Mouse (Mus musculus) intestine, embryonic 15.5 days (tissue): ENCODE data around the gene Gli1. TPM values are rescaled to one million over a fixed set of nuclear protein-coding genes. Genes with fewer than 3 reads are reported as not detected.
"Not testable (repeated sequence)": the region's sequence is repeated elsewhere in the genome, so short reads cannot be mapped to it uniquely, and the experiment has no call there.

Experiments
- ATAC-seq: fragments of 200-750 bp; cut with Nextera tagmentation; 2 replicates; pipeline ENCODE4 v1.8.0; 2017; ENCODE audit warnings: moderate TSS enrichment, moderate library complexity
- H3K27ac ChIP-seq: fragments of 300-500 bp; sonication (generic); 2 replicates; pipeline ENCODE4 v1.5.1; 2015; ENCODE audit warnings: mild to moderate bottlenecking, inconsistent platforms
- H3K27me3 ChIP-seq: fragments of 300-500 bp; sonication (generic); replicated peaks from 2 replicates; pipeline ENCODE4 v1.6.1; 2015; ENCODE audit warnings: inconsistent platforms
- H3K36me3 ChIP-seq: fragments of 300-500 bp; sonication (generic); 2 replicates; pipeline ENCODE4 v1.6.1; 2015; ENCODE audit warnings: inconsistent platforms
- H3K4me1 ChIP-seq: fragments of 300-500 bp; sonication (generic); replicated peaks from 2 replicates; pipeline ENCODE4 v1.6.1; 2015; ENCODE audit warnings: inconsistent platforms
- H3K4me2 ChIP-seq: fragments of 300-500 bp; sonication (generic); replicated peaks from 2 replicates; pipeline ENCODE4 v1.6.1; 2015; ENCODE audit warnings: mild to moderate bottlenecking, inconsistent platforms
- H3K4me3 ChIP-seq: fragments of 300-500 bp; sonication (generic); replicated peaks from 2 replicates; pipeline ENCODE4 v1.5.1; 2015; ENCODE audit warnings: inconsistent platforms
- H3K9ac ChIP-seq: fragments of 300-500 bp; sonication (generic); 2 replicates; pipeline ENCODE4 v1.6.1; 2015; ENCODE audit warnings: inconsistent platforms
- H3K9me3 ChIP-seq: fragments of 300-500 bp; sonication (generic); 2 replicates; pipeline ENCODE4 v1.6.1; 2016; ENCODE audit warnings: inconsistent platforms
- WGBS: fragments of 180-500 bp; shearing (Covaris S2); methylation state at CpG from one replicate; pipeline ENCODE4 v1.1.7; 2015; 5-methylcytosine and 5-hydroxymethylcytosine counted together
- polyA plus RNA-seq: library from polyadenylated mRNA; unstranded; fragments of >200 nt; fragmentation: Nextera tagmentation; extraction: Ambion mirVana; gene quantifications from 2 replicates; pipeline ENCODE4 v1.2.1, GENCODE M21; 2015

The Gli1 gene
- polyA plus RNA-seq, 1 experiment from 2014 or later, result 7.5 TPM

GRCm38 (mm10) chr10:127326828-127327227 is 14.9 kb downstream of the Gli1 start:
- H3K36me3 ChIP-seq, result no peaks in the 10 kb centered on the region; the same call in 1 of the 2 replicates
- H3K27ac ChIP-seq, result no peak overlapping the region
- peaks cover 39% of the 10 kb centered on the region for H3K27me3 ChIP-seq
- WGBS, result 7% methylated on average over 29 of the region's 29 CpGs
- no peak for ATAC-seq
- H3K4me1 ChIP-seq, result peaks cover 19% of the 10 kb centered on the region
- peak overlapping the region; percentile 51 for H3K9ac ChIP-seq
- no peaks in the 10 kb centered on the region for H3K9me3 ChIP-seq
- peak overlapping the region; percentile 95 for H3K4me2 ChIP-seq
- H3K4me3 ChIP-seq, result peak overlapping the region; percentile 50

- H3K9ac ChIP-seq, result peak overlapping the region; percentile 51
- peak overlapping the region; percentile 50 for H3K4me3 ChIP-seq
- peaks cover 39% of the 10 kb centered on the region for H3K27me3 ChIP-seq
- H3K9me3 ChIP-seq, result no peaks in the 10 kb centered on the region
- H3K27ac ChIP-seq, result no peak overlapping the region
- H3K4me1 ChIP-seq, result peaks cover 19% of the 10 kb centered on the region
- ATAC-seq, result peak; percentile 37
- 2% methylated on average over 54 of the region's 54 CpGs for WGBS
- no peaks in the 10 kb centered on the region; the same call in 1 of the 2 replicates for H3K36me3 ChIP-seq
- H3K4me2 ChIP-seq, result peak overlapping the region; percentile 95
These were observed 15.6 kb downstream of the Gli1 start for GRCm38 (mm10) chr10:127326017-127326801.

- ATAC-seq, result 0 out of 2 replicates have a peak, but pooled peaks have one; percentile 5
- peak overlapping the region; percentile 95 for H3K4me2 ChIP-seq
- no peaks in the 10 kb centered on the region for H3K9me3 ChIP-seq
- WGBS, result 34% methylated on average over 14 of the region's 14 CpGs
- H3K4me3 ChIP-seq, result peak overlapping the region; percentile 50
- no peak overlapping the region for H3K9ac ChIP-seq
- H3K36me3 ChIP-seq, result no peaks in the 10 kb centered on the region; the same call in 1 of the 2 replicates
- H3K27ac ChIP-seq, result no peak overlapping the region
- peaks cover 19% of the 10 kb centered on the region for H3K4me1 ChIP-seq
- peaks cover 39% of the 10 kb centered on the region for H3K27me3 ChIP-seq
These were observed 16.2 kb downstream of the Gli1 start for GRCm38 (mm10) chr10:127325454-127326016.

GRCm38 (mm10) chr10:127324495-127324894 is 17.3 kb downstream of the Gli1 start:
- no peak overlapping the region for H3K4me2 ChIP-seq
- no peak overlapping the region for H3K9ac ChIP-seq
- no peak overlapping the region for H3K27ac ChIP-seq
- WGBS, result 12% methylated on average over 7 of the region's 7 CpGs
- peaks cover 19% of the 10 kb centered on the region for H3K4me1 ChIP-seq
- no peak overlapping the region for H3K4me3 ChIP-seq
- peak; percentile 45; the same call in 1 of the 2 replicates for ATAC-seq
- H3K36me3 ChIP-seq, result no peaks in the 10 kb centered on the region; the same call in 1 of the 2 replicates
- no peaks in the 10 kb centered on the region for H3K9me3 ChIP-seq
- peaks cover 33% of the 10 kb centered on the region for H3K27me3 ChIP-seq

- WGBS, result 68% methylated on average over 16 of the region's 17 CpGs
- Histone ChIP-seq H3K9me3 (no peaks in the 10 kb centered on the region), H3K36me3 (no peaks in the 10 kb centered on the region), H3K27me3 (peaks cover 21% of the 10 kb centered on the region), H3K9ac (peak overlapping the region; percentile 23; the same call in 1 of the 2 replicates), H3K27ac (no peak overlapping the region), H3K4me1 (peaks cover 19% of the 10 kb centered on the region), H3K4me2 (no peak overlapping the region), H3K4me3 (no peak overlapping the region)
- no peak for ATAC-seq
These were observed 18.5 kb downstream of the Gli1 start for GRCm38 (mm10) chr10:127323131-127323855.

- H3K9me3 ChIP-seq, result no peaks in the 10 kb centered on the region
- peaks cover 19% of the 10 kb centered on the region for H3K4me1 ChIP-seq
- WGBS, result 50% methylated on average over 4 of the region's 4 CpGs
- H3K9ac ChIP-seq, result no peak overlapping the region
- peaks cover 17% of the 10 kb centered on the region for H3K27me3 ChIP-seq
- ATAC-seq, result no peak
- H3K27ac ChIP-seq, result no peak overlapping the region
- H3K4me3 ChIP-seq, result no peak overlapping the region
- H3K4me2 ChIP-seq, result no peak overlapping the region
- no peaks in the 10 kb centered on the region for H3K36me3 ChIP-seq
These were observed 19.1 kb downstream of the Gli1 start for GRCm38 (mm10) chr10:127322669-127323068.

GRCm38 (mm10) chr10:127322178-127322577 is 19.6 kb downstream of the Gli1 start:
- WGBS, result 59% methylated on average over 13 of the region's 13 CpGs
- H3K27ac ChIP-seq, result no peak overlapping the region
- H3K9me3 ChIP-seq, result no peaks in the 10 kb centered on the region
- peaks cover 14% of the 10 kb centered on the region for H3K27me3 ChIP-seq
- H3K4me3 ChIP-seq, result no peak overlapping the region
- ATAC-seq, result no peak
- peaks cover 19% of the 10 kb centered on the region for H3K4me1 ChIP-seq
- no peak overlapping the region for H3K4me2 ChIP-seq
- no peaks in the 10 kb centered on the region for H3K36me3 ChIP-seq
- H3K9ac ChIP-seq, result no peak overlapping the region

- H3K4me3 ChIP-seq, result no peak within 1 kb of the TSS
- no peak within 1 kb of the TSS for H3K9ac ChIP-seq
- H3K4me1 ChIP-seq, result peaks cover 16% of the 10 kb centered on the region
- H3K27ac ChIP-seq, result no peak within 1 kb of the TSS
- no peaks in the 10 kb centered on the region for H3K9me3 ChIP-seq
- H3K36me3 ChIP-seq, result no peaks in the 10 kb centered on the region
- 52% methylated on average over 3 of the region's 3 CpGs for WGBS
- H3K27me3 ChIP-seq, result peaks cover 12% of the 10 kb centered on the region
- no peak for ATAC-seq
- H3K4me2 ChIP-seq, result no peak within 1 kb of the TSS
These were observed 20.2 kb downstream of the Gli1 start, which contains the start of gene Arhgap9 for GRCm38 (mm10) chr10:127321621-127322020. Gene Arhgap9 (plus strand): TSS chr10:127321964.

GRCm38 (mm10) chr10:127319969-127320368 is 21.8 kb downstream of the Gli1 start:
- Histone ChIP-seq H3K4me2 (no peak overlapping the region), H3K9ac (no peak overlapping the region), H3K27ac (no peak overlapping the region), H3K4me3 (no peak overlapping the region), H3K27me3 (no peaks in the 10 kb centered on the region), H3K4me1 (peaks cover 4% of the 10 kb centered on the region; the same call in 1 of the 2 replicates), H3K36me3 (no peaks in the 10 kb centered on the region), H3K9me3 (no peaks in the 10 kb centered on the region)
- no peak for ATAC-seq
- WGBS, result 74% methylated on average over 7 of the region's 7 CpGs

GRCm38 (mm10) chr10:127318009-127318408 is 23.8 kb downstream of the Gli1 start:
- Histone ChIP-seq H3K27me3 (no peaks in the 10 kb centered on the region), H3K4me2 (no peak overlapping the region), H3K9ac (no peak overlapping the region), H3K27ac (no peak overlapping the region), H3K36me3 (no peaks in the 10 kb centered on the region), H3K9me3 (no peaks in the 10 kb centered on the region), H3K4me3 (no peak overlapping the region), H3K4me1 (peaks cover 4% of the 10 kb centered on the region; the same call in 1 of the 2 replicates)
- WGBS, result 40% methylated on average over 4 of the region's 4 CpGs
- ATAC-seq, result no peak

- no peaks in the 10 kb centered on the region for H3K9me3 ChIP-seq
- 72% methylated on average over 2 of the region's 2 CpGs for WGBS
- ATAC-seq, result no peak
These were observed 24.5 kb downstream of the Gli1 start for GRCm38 (mm10) chr10:127317277-127317676.

GRCm38 (mm10) chr10:127314950-127315349 is 26.8 kb downstream of the Gli1 start:
- not testable (repeated sequence) for H3K36me3 ChIP-seq, H3K9ac ChIP-seq, H3K27me3 ChIP-seq, H3K4me1 ChIP-seq, H3K4me2 ChIP-seq, H3K4me3 ChIP-seq, H3K27ac ChIP-seq, ATAC-seq, H3K9me3 ChIP-seq
- 79% methylated on average over 1 of the region's 1 CpGs for WGBS

More at GRCm38 (mm10) chr10:127317277-127317676, 24.5 kb downstream of the Gli1 start:
- Histone ChIP-seq H3K27me3 (no peaks in the 10 kb centered on the region), H3K27ac (no peak overlapping the region), H3K9ac (no peak overlapping the region), H3K4me1 (no peaks in the 10 kb centered on the region), H3K36me3 (no peaks in the 10 kb centered on the region), H3K4me2 (no peak overlapping the region), H3K4me3 (no peak overlapping the region)
